Mouse (Mus musculus) neural tube, embryonic 14.5 days (tissue): ENCODE measurements around the gene Abhd14a. TPM values are rescaled to one million over a fixed set of nuclear protein-coding genes. Genes with fewer than 3 reads are reported as not detected.

Experiments used
- polyA plus RNA-seq: library from polyadenylated mRNA; unstranded; fragments of >200 nt; fragmentation: Nextera tagmentation; extraction: Ambion mirVana; gene quantifications from 2 replicates; pipeline ENCODE4 v1.2.1, GENCODE M21; 2014

The Abhd14a gene
- polyA plus RNA-seq, 1 experiment from 2014 or later = 66.9 TPM

Other genes starting within 250 kb of the Abhd14a start
- gene Ppm1m, start 247.9 kb downstream of the Abhd14a start, polyA plus RNA-seq = 11.1 and 14.4 TPM in 2 replicates
- gene Twf2, start 244.6 kb downstream of the Abhd14a start, polyA plus RNA-seq = 44.2 and 48.4 TPM in 2 replicates
- 0.08 and 0.09 TPM in 2 replicates for gene Tlr9, start 225.1 kb downstream of the Abhd14a start, polyA plus RNA-seq
- 99.7 and 104 TPM in 2 replicates for gene Alas1, start 199.0 kb downstream of the Abhd14a start, polyA plus RNA-seq
- 4.5 and 5.8 TPM in 2 replicates for gene Poc1a, start 166.6 kb downstream of the Abhd14a start, polyA plus RNA-seq
- gene Dusp7, start 79.0 kb downstream of the Abhd14a start, polyA plus RNA-seq = 18.7 and 19.3 TPM in 2 replicates
- 719 and 757 TPM in 2 replicates for gene Rpl29, start 18.2 kb downstream of the Abhd14a start, polyA plus RNA-seq
- gene Acy1, start 9.4 kb downstream of the Abhd14a start, polyA plus RNA-seq = 20.3 and 22.5 TPM in 2 replicates
- 8.6 TPM in 2 replicates for gene Abhd14b, start 219 bp downstream of the Abhd14a start, polyA plus RNA-seq
- gene Pcbp4, start 5.6 kb upstream of the Abhd14a start, polyA plus RNA-seq = 166 and 182 TPM in 2 replicates
- 1.5 and 1.7 TPM in 2 replicates for gene Gpr62, start 18.3 kb upstream of the Abhd14a start, polyA plus RNA-seq
- 36.1 and 36.2 TPM in 2 replicates for gene Rrp9, start 28.3 kb upstream of the Abhd14a start, polyA plus RNA-seq
- 0.17 and 0.36 TPM in 2 replicates for gene Parp3, start 29.3 kb upstream of the Abhd14a start, polyA plus RNA-seq
- not detected in 2 replicates for gene Iqcf1, start 52.3 kb upstream of the Abhd14a start, polyA plus RNA-seq
- gene Iqcf5, start 66.9 kb upstream of the Abhd14a start, polyA plus RNA-seq = not detected in 2 replicates
- gene Iqcf3, start 114.0 kb upstream of the Abhd14a start, polyA plus RNA-seq = not detected in 2 replicates
- gene Iqcf4, start 123.3 kb upstream of the Abhd14a start, polyA plus RNA-seq = not detected in 2 replicates
- not detected in 2 replicates for gene Iqcf6, start 178.9 kb upstream of the Abhd14a start, polyA plus RNA-seq
- 4.9 and 7.5 TPM in 2 replicates for gene Grm2, start 208.4 kb upstream of the Abhd14a start, polyA plus RNA-seq
- gene Tex264, start 238.2 kb upstream of the Abhd14a start, polyA plus RNA-seq = 62.2 and 67.2 TPM in 2 replicates